Mouse (Mus musculus): ENCODE data around the gene Trim31.

Gene Trim31

GRCm38 (mm10) chr17:36942791-36943471, 45.0 kb downstream of the Trim31 start, which contains the start of gene Rnf39:
Rnf39 (plus strand) TSS chr17:36942918.
- in situ Hi-C loops (cut with MboI, MseI), result no loop called here

GRCm38 (mm10) chr17:36943691-36944090, 45.8 kb downstream of the Trim31 start:
- in situ Hi-C loops (cut with MboI, MseI), result no loop called here

GRCm38 (mm10) chr17:36944121-36944775, 46.3 kb downstream of the Trim31 start:
- in situ Hi-C loops (cut with MboI, MseI), result no loop called here

- in situ Hi-C loops (cut with MboI, MseI), result no loop called here
These were observed 49.3 kb downstream of the Trim31 start for GRCm38 (mm10) chr17:36947051-36947819.

- in situ Hi-C loops (cut with MboI, MseI), result no loop called here
These were observed 50.4 kb downstream of the Trim31 start for GRCm38 (mm10) chr17:36948286-36948685.

GRCm38 (mm10) chr17:36949265-36949664, 51.3 kb downstream of the Trim31 start:
- in situ Hi-C loops (cut with MboI, MseI), result no loop called here

- in situ Hi-C loops (cut with MboI, MseI), result loop anchor here (5.0 kb wide), 2 partner anchors 76 to 679 kb away; partner anchors contain the start of gene Trim39 (in 1 of the 2)
These were observed 53.3 kb downstream of the Trim31 start, which contains the start of gene Ppp1r11 for GRCm38 (mm10) chr17:36950981-36951947. Ppp1r11 (minus strand) TSS chr17:36951741.

- in situ Hi-C loops (cut with MboI, MseI), result loop anchor here (5.0 kb wide), 2 partner anchors 75 to 680 kb away; partner anchors contain the start of gene Trim39 (in 1 of the 2)
These were observed 54.7 kb downstream of the Trim31 start for GRCm38 (mm10) chr17:36952631-36953030.

GRCm38 (mm10) chr17:36953062-36953461, 55.1 kb downstream of the Trim31 start:
- in situ Hi-C loops (cut with MboI, MseI), result loop anchor here (5.0 kb wide), 2 partner anchors 74 to 681 kb away; partner anchors contain the start of gene Trim39 (in 1 of the 2)

GRCm38 (mm10) chr17:36957999-36958743, 60.3 kb downstream of the Trim31 start, which contains the start of the genes Znrd1 and Znrd1as:
Znrd1 (minus strand) TSS chr17:36958559.
Znrd1as (plus strand) TSS chr17:36958592.
- in situ Hi-C loops (cut with MboI, MseI), result no loop called here

GRCm38 (mm10) chr17:36958884-36959283, 61.0 kb downstream of the Trim31 start:
- in situ Hi-C loops (cut with MboI, MseI), result no loop called here
